Mouse (Mus musculus) ES-E14 (cell line): ENCODE data around the gene Tnfsfm13.
"Not testable (repeated sequence)": the region's sequence is repeated elsewhere in the genome, so short reads cannot be mapped to it uniquely, and the experiment has no call there.

Experiments used
- HCFC1 ChIP-seq: IDR thresholded peaks from 2 replicates; pipeline ENCODE4 v1.6.1; 2012; ENCODE audit warnings: low read length, inconsistent platforms, borderline replicate concordance; ENCODE audit not compliant: insufficient read depth
- MAFK ChIP-seq: IDR thresholded peaks from 2 replicates; pipeline ENCODE4 v1.6.1; 2014; ENCODE audit warnings: mild to moderate bottlenecking, low read depth, low read length, inconsistent platforms; ENCODE audit not compliant: insufficient read depth
- ZC3H11A ChIP-seq: IDR thresholded peaks from 2 replicates; pipeline ENCODE4 v1.6.1; 2012; ENCODE audit warnings: low read depth, mild to moderate bottlenecking, inconsistent platforms, low read length, borderline replicate concordance
- ZNF384 ChIP-seq: IDR thresholded peaks from 2 replicates; pipeline ENCODE4 v1.6.1; 2012; ENCODE audit warnings: low read depth, low read length, inconsistent platforms

DNA sequence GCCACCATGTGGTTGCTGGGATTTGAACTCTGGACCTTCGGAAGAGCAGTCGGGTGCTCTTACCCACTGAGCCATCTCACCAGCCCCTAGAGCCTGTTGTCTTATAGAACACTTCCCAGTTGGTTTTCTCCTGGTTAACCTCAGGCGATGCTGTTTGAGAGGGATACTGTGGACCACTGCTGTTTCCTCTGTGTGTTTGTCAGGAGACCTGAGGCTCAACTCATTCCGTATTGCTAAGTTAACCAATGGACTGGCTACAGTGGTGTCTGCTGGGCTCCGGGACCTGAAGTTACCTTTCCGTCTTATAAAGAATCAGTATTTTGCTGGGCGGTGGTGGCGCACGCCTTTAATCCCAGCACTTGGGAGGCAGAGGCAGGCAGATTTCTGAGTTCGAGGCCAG, 7.0 kb upstream of the Tnfsfm13 start:
- not testable (repeated sequence) for TF ChIP-seq MAFK, ZNF384, HCFC1, ZC3H11A
